In the genomic region with DNA sequence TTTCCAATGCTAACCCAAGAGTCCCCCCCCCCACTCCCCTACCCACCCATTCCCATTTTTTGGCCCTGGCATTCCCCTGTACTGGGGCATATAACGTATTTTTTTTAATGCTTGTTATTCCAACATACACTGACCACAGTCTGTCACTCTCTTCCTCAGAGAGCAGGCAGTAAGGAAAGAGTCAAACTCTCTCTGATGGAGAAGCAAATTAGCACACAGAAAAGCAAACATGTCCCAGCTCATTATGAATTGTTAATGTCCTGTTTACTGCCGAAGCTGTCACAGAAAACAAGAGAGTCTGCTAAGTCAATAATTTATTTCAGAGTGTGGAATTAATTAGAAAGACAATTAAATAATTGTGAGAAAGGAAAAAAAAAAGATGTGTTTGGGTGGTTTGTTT, we compare ENCODE assay signal across 24 mouse cellular contexts.
DNase-seq lines count a peak whose midpoint lies in the region; ATAC-seq lines count a peak whose summit lies in the region.
"Had no signal": no experiment of that assay in that cellular context is flagged by ENCODE, and none has a peak within 500 bp of the region (broad histone marks: within the 10 kb centered on the region; RNA-seq: fewer than 3 reads in every experiment).

No protein-coding gene starts in this region.

- DNase-seq in forebrain, embryonic 11.5 days (ENCODE audit: low spot score), result no peak
- DNase-seq in retina, postnatal 1 day, result peak; percentile 62
- no peak for DNase-seq in retina, embryonic 14.5 days (ENCODE audit: low spot score)
- DNase-seq in adrenal gland, adult 2 months, result no peak
- DNase-seq: adrenal gland, adult 8-10 months; adrenal gland, postnatal 14 days; adrenal gland, postnatal 36 days; B cell, adult 2 months; cerebellum, adult 11 months; cerebellum, adult 18-20 months; cerebellum, adult 8-10 months; cerebellum, adult 9-11 months; cerebellum, postnatal 14 days; cerebellum, postnatal 36 days; embryo, embryonic 11 days had no signal

- no peaks in the 10 kb centered on the region for H3K4me1 ChIP-seq in forebrain, embryonic 13.5 days
- no peaks in the 10 kb centered on the region for H3K4me1 ChIP-seq in forebrain, embryonic 12.5 days
- no peaks in the 10 kb centered on the region for H3K4me1 ChIP-seq in forebrain, embryonic 15.5 days
- H3K4me1 ChIP-seq in forebrain, embryonic 11.5 days (replicated peaks; ENCODE audit: control insufficient read depth, insufficient read depth, low read length), result no peaks in the 10 kb centered on the region
- H3K4me1 ChIP-seq: embryonic facial prominence, embryonic 13.5 days; embryonic facial prominence, embryonic 15.5 days had no signal

- H3K9me3 ChIP-seq in forebrain, embryonic 13.5 days (replicated peaks), result no peaks in the 10 kb centered on the region
- no peaks in the 10 kb centered on the region for H3K9me3 ChIP-seq in forebrain, embryonic 12.5 days
- H3K9me3 ChIP-seq in forebrain, embryonic 15.5 days, result no peaks in the 10 kb centered on the region
- H3K9me3 ChIP-seq in forebrain, embryonic 11.5 days (ENCODE audit: control insufficient read depth, low read length), result no peaks in the 10 kb centered on the region
- H3K9me3 ChIP-seq: embryonic facial prominence, embryonic 13.5 days; embryonic facial prominence, embryonic 15.5 days; G1E had no signal

- no peak overlapping the region for H3K4me3 ChIP-seq in forebrain, embryonic 13.5 days
- no peak overlapping the region for H3K4me3 ChIP-seq in forebrain, embryonic 12.5 days (replicated peaks)
- H3K4me3 ChIP-seq in forebrain, embryonic 15.5 days, result no peak overlapping the region
- no peak overlapping the region for H3K4me3 ChIP-seq in forebrain, embryonic 11.5 days (ENCODE audit: low read depth, low read length)
- H3K4me3 ChIP-seq: embryonic facial prominence, embryonic 13.5 days; embryonic facial prominence, embryonic 15.5 days; erythroblast, embryonic 14.5 days had no signal

- H3K4me2 ChIP-seq in forebrain, embryonic 13.5 days, result no peak overlapping the region
- no peak overlapping the region for H3K4me2 ChIP-seq in forebrain, embryonic 12.5 days
- no peak overlapping the region for H3K4me2 ChIP-seq in forebrain, embryonic 15.5 days (replicated peaks)
- no peak overlapping the region for H3K4me2 ChIP-seq in forebrain, embryonic 11.5 days (ENCODE audit: low read depth, low read length, severe bottlenecking)
- H3K4me2 ChIP-seq: embryonic facial prominence, embryonic 13.5 days; embryonic facial prominence, embryonic 15.5 days had no signal

- no peak overlapping the region for H3K9ac ChIP-seq in forebrain, embryonic 13.5 days
- H3K9ac ChIP-seq in forebrain, embryonic 12.5 days, result no peak overlapping the region
- no peak overlapping the region for H3K9ac ChIP-seq in forebrain, embryonic 15.5 days (replicated peaks)
- H3K9ac ChIP-seq in forebrain, embryonic 11.5 days (ENCODE audit: low read length), result no peak overlapping the region
- H3K9ac ChIP-seq: embryonic facial prominence, embryonic 13.5 days; embryonic facial prominence, embryonic 15.5 days had no signal

- 31% methylated on average over 2 of the region's 2 CpGs for WGBS in forebrain, embryonic 13.5 days
- WGBS in forebrain, embryonic 12.5 days, result 55% methylated on average over 2 of the region's 2 CpGs
- 34% methylated on average over 2 of the region's 2 CpGs for WGBS in forebrain, embryonic 15.5 days
- WGBS in forebrain, embryonic 11.5 days, result 70% methylated on average over 2 of the region's 2 CpGs

- no peaks in the 10 kb centered on the region for H3K27me3 ChIP-seq in forebrain, embryonic 13.5 days
- no peaks in the 10 kb centered on the region for H3K27me3 ChIP-seq in forebrain, embryonic 12.5 days
- no peaks in the 10 kb centered on the region for H3K27me3 ChIP-seq in forebrain, embryonic 15.5 days
- no peaks in the 10 kb centered on the region for H3K27me3 ChIP-seq in forebrain, embryonic 11.5 days (ENCODE audit: control insufficient read depth, insufficient read depth, low read length)
- H3K27me3 ChIP-seq: CH12.LX; embryonic facial prominence, embryonic 13.5 days; embryonic facial prominence, embryonic 15.5 days had no signal

- 0 out of 2 replicates have a peak, but pooled peaks have one; percentile 21 for ATAC-seq in forebrain, embryonic 13.5 days
- no peak for ATAC-seq in forebrain, embryonic 12.5 days (ENCODE audit: low FRiP score)
- peak; percentile 80 for ATAC-seq in forebrain, embryonic 15.5 days (replicated peaks)
- ATAC-seq in forebrain, embryonic 11.5 days (replicated peaks; ENCODE audit: low FRiP score), result no peak
- ATAC-seq: CD4-positive, CD25-positive, alpha-beta regulatory T cell, adult 4 months had no signal

- H3K27ac ChIP-seq in forebrain, embryonic 13.5 days, result no peak overlapping the region
- no peak overlapping the region for H3K27ac ChIP-seq in forebrain, embryonic 12.5 days
- H3K27ac ChIP-seq in forebrain, embryonic 15.5 days (replicated peaks), result no peak overlapping the region
- H3K27ac ChIP-seq in forebrain, embryonic 11.5 days (ENCODE audit: low read depth, low read length), result no peak overlapping the region
- H3K27ac ChIP-seq: embryonic facial prominence, embryonic 13.5 days; embryonic facial prominence, embryonic 15.5 days had no signal

- H3K36me3 ChIP-seq in forebrain, embryonic 13.5 days (ENCODE audit: poor library complexity, severe bottlenecking), result no peaks in the 10 kb centered on the region
- H3K36me3 ChIP-seq in forebrain, embryonic 12.5 days (replicated peaks), result no peaks in the 10 kb centered on the region
- H3K36me3 ChIP-seq in forebrain, embryonic 15.5 days, result no peaks in the 10 kb centered on the region
- no peaks in the 10 kb centered on the region for H3K36me3 ChIP-seq in forebrain, embryonic 11.5 days (ENCODE audit: control insufficient read depth, insufficient read depth, low read length)
- H3K36me3 ChIP-seq: embryonic facial prominence, embryonic 13.5 days; embryonic facial prominence, embryonic 15.5 days; G1E had no signal

Comparison
In these comparisons a context has a peak if more than half of its experiments do, and no peak if none do; other contexts are left out.
1. ATAC-seq: peak in forebrain, embryonic 13.5 days (single experiment) and forebrain, embryonic 15.5 days (single experiment); none in forebrain, embryonic 12.5 days (single experiment) and forebrain, embryonic 11.5 days (single experiment).